Mouse (Mus musculus): ENCODE results near the gene Serinc2. TPM values are rescaled to one million over a fixed set of nuclear protein-coding genes. Genes with fewer than 3 reads are reported as not detected.

The Serinc2 gene
- polyA plus RNA-seq (2012; rRNA removed) = 0.45 and 0.48 TPM in 2 replicates
- 0.23 and 0.30 TPM in 2 replicates for polyA plus RNA-seq (2014; fragmentation: Nextera tagmentation; extraction: Ambion mirVana)

GRCm38 (mm10) chr4:130279105-130279504, at the start of gene Serinc2:
Gene Serinc2, minus strand, starts transcription at chr4:130279205.
- DNase-seq (ENCODE audit: low read depth in 3 of 3, low spot score in 3 of 3) (no peak), ATAC-seq (ENCODE audit: insufficient read depth) (no peak)
- no peak within 1 kb of the TSS for H3K4me2 ChIP-seq (ENCODE audit: low read depth)
- WGBS (ENCODE audit: insufficient replicate concordance) = 43% methylated on average over 2 of the region's 2 CpGs
- H3K9me3 ChIP-seq (ENCODE audit: control insufficient read depth, low read length) = no peaks in the 10 kb centered on the region
- H3K9ac ChIP-seq (replicated peaks) = no peak within 1 kb of the TSS
- H3K36me3 ChIP-seq (replicated peaks; ENCODE audit: control insufficient read depth, insufficient read depth, low read depth) = no peaks in the 10 kb centered on the region
- H3K27me3 ChIP-seq (ENCODE audit: control insufficient read depth, insufficient read depth, low read length) = peaks cover 40% of the 10 kb centered on the region
- no peak within 1 kb of the TSS for H3K27ac ChIP-seq
- no peaks in the 10 kb centered on the region for H3K4me1 ChIP-seq (replicated peaks; ENCODE audit: control insufficient read depth in 2 of 2, insufficient read depth in 2 of 2, low read length in 1 of 2)
- no peak for TF ChIP-seq CTCF (IDR thresholded peaks at IDR 0.05; ENCODE audit: low read depth)
- TF ChIP-seq EP300 (IDR thresholded peaks at IDR 0.05; ENCODE audit: low read depth) = no peak
- H3K4me3 ChIP-seq (ENCODE audit: insufficient read depth in 1 of 2, low read depth in 2 of 2, low read length in 2 of 2) = no peak within 1 kb of the TSS

GRCm38 (mm10) chr4:130327366-130327765, 48.4 kb upstream of the Serinc2 start:
- H3K27me3 ChIP-seq (ENCODE audit: control insufficient read depth, insufficient read depth, low read length) = no peaks in the 10 kb centered on the region
- DNase-seq (ENCODE audit: low read depth in 3 of 3, low spot score in 3 of 3) (no peak), ATAC-seq (ENCODE audit: insufficient read depth) (no peak)
- H3K4me3 ChIP-seq (ENCODE audit: insufficient read depth in 1 of 2, low read depth in 2 of 2, low read length in 2 of 2) = no peak overlapping the region
- TF ChIP-seq CTCF (IDR thresholded peaks at IDR 0.05; ENCODE audit: low read depth) = no peak
- peaks cover 10% of the 10 kb centered on the region for H3K36me3 ChIP-seq (replicated peaks; ENCODE audit: control insufficient read depth, insufficient read depth, low read depth)
- 83% methylated on average over 9 of the region's 9 CpGs for WGBS (ENCODE audit: insufficient replicate concordance)
- H3K27ac ChIP-seq = no peak overlapping the region
- no peak overlapping the region for H3K4me2 ChIP-seq (ENCODE audit: low read depth)
- H3K9me3 ChIP-seq (ENCODE audit: control insufficient read depth, low read length) = no peaks in the 10 kb centered on the region
- H3K9ac ChIP-seq (replicated peaks) = no peak overlapping the region
- no peaks in the 10 kb centered on the region for H3K4me1 ChIP-seq (replicated peaks; ENCODE audit: control insufficient read depth in 2 of 2, insufficient read depth in 2 of 2, low read length in 1 of 2)

- Histone ChIP-seq H3K27me3 (ENCODE audit: control insufficient read depth, insufficient read depth, low read length) (no peaks in the 10 kb centered on the region), H3K36me3 (replicated peaks; ENCODE audit: control insufficient read depth, insufficient read depth, low read depth) (peaks cover 10% of the 10 kb centered on the region)
These were observed 46.4 kb upstream of the Serinc2 start for GRCm38 (mm10) chr4:130325446-130325845.

GRCm38 (mm10) chr4:130323607-130324006, 44.6 kb upstream of the Serinc2 start:
- WGBS (ENCODE audit: insufficient replicate concordance) = 77% methylated on average over 5 of the region's 5 CpGs
- H3K9ac ChIP-seq (replicated peaks) = no peak overlapping the region
- H3K4me1 ChIP-seq (replicated peaks; ENCODE audit: control insufficient read depth in 2 of 2, insufficient read depth in 2 of 2, low read length in 1 of 2) = peaks cover 6 to 8% of the 10 kb centered on the region in 2 experiments; a peak in 3 of 4 replicates
- H3K4me2 ChIP-seq (ENCODE audit: low read depth) = no peak overlapping the region
- ATAC-seq (ENCODE audit: insufficient read depth) (no peak), DNase-seq (ENCODE audit: low read depth in 3 of 3, low spot score in 3 of 3) (no peak)
- H3K9me3 ChIP-seq (ENCODE audit: control insufficient read depth, low read length) = no peaks in the 10 kb centered on the region
- H3K27me3 ChIP-seq (ENCODE audit: control insufficient read depth, insufficient read depth, low read length) = no peaks in the 10 kb centered on the region
- H3K4me3 ChIP-seq (ENCODE audit: insufficient read depth in 1 of 2, low read depth in 2 of 2, low read length in 2 of 2) = no peak overlapping the region
- peaks cover 10% of the 10 kb centered on the region for H3K36me3 ChIP-seq (replicated peaks; ENCODE audit: control insufficient read depth, insufficient read depth, low read depth)
- TF ChIP-seq EP300 (IDR thresholded peaks at IDR 0.05; ENCODE audit: low read depth) (no peak), CTCF (IDR thresholded peaks at IDR 0.05; ENCODE audit: low read depth) (no peak)
- H3K27ac ChIP-seq = no peak overlapping the region

More at GRCm38 (mm10) chr4:130325446-130325845, 46.4 kb upstream of the Serinc2 start:
- ATAC-seq (ENCODE audit: insufficient read depth) (no peak), DNase-seq (ENCODE audit: low read depth in 3 of 3, low spot score in 3 of 3) (no peak)
- peaks cover 6 to 8% of the 10 kb centered on the region in 2 experiments; a peak in 3 of 4 replicates for H3K4me1 ChIP-seq (replicated peaks; ENCODE audit: control insufficient read depth in 2 of 2, insufficient read depth in 2 of 2, low read length in 1 of 2)
- 86% methylated on average over 2 of the region's 2 CpGs for WGBS (ENCODE audit: insufficient replicate concordance)
- no peak overlapping the region for H3K4me2 ChIP-seq (ENCODE audit: low read depth)
- TF ChIP-seq EP300 (IDR thresholded peaks at IDR 0.05; ENCODE audit: low read depth) = no peak
- TF ChIP-seq CTCF (IDR thresholded peaks at IDR 0.05; ENCODE audit: low read depth) = no peak; the same call in 1 of the 2 replicates
- H3K9ac ChIP-seq (replicated peaks) = no peak overlapping the region
- no peak overlapping the region for H3K4me3 ChIP-seq (ENCODE audit: insufficient read depth in 1 of 2, low read depth in 2 of 2, low read length in 2 of 2)
- no peak overlapping the region for H3K27ac ChIP-seq
- H3K9me3 ChIP-seq (ENCODE audit: control insufficient read depth, low read length) = no peaks in the 10 kb centered on the region

GRCm38 (mm10) chr4:130323165-130323564, 44.2 kb upstream of the Serinc2 start:
- 11% methylated on average over 1 of the region's 1 CpGs for WGBS (ENCODE audit: insufficient replicate concordance)
- ATAC-seq (ENCODE audit: insufficient read depth) = no peak
- H3K9ac ChIP-seq (replicated peaks) = no peak overlapping the region
- peaks cover 6 to 8% of the 10 kb centered on the region in 2 experiments; a peak in 3 of 4 replicates for H3K4me1 ChIP-seq (replicated peaks; ENCODE audit: control insufficient read depth in 2 of 2, insufficient read depth in 2 of 2, low read length in 1 of 2)
- DNase-seq (ENCODE audit: low read depth in 3 of 3, low spot score in 3 of 3) = no peak
- TF ChIP-seq CTCF (IDR thresholded peaks at IDR 0.05; ENCODE audit: low read depth) (no peak), EP300 (IDR thresholded peaks at IDR 0.05; ENCODE audit: low read depth) (no peak)
- H3K36me3 ChIP-seq (replicated peaks; ENCODE audit: control insufficient read depth, insufficient read depth, low read depth) = peaks cover 10% of the 10 kb centered on the region
- no peak overlapping the region for H3K27ac ChIP-seq
- no peaks in the 10 kb centered on the region for H3K27me3 ChIP-seq (ENCODE audit: control insufficient read depth, insufficient read depth, low read length)
- H3K4me3 ChIP-seq (ENCODE audit: insufficient read depth in 1 of 2, low read depth in 2 of 2, low read length in 2 of 2) = no peak overlapping the region
- no peak overlapping the region for H3K4me2 ChIP-seq (ENCODE audit: low read depth)
- H3K9me3 ChIP-seq (ENCODE audit: control insufficient read depth, low read length) = no peaks in the 10 kb centered on the region
